Mouse (Mus musculus): ENCODE data around the gene Sccpdh. TPM values are rescaled to one million over a fixed set of nuclear protein-coding genes. Genes with fewer than 3 reads are reported as not detected.
"Not testable (repeated sequence)": the region's sequence is repeated elsewhere in the genome, so short reads cannot be mapped to it uniquely, and the experiment has no call there.

Sccpdh gene
- polyA plus RNA-seq, 1 experiment from 2014 or later: 10.0 TPM

GRCm38 (mm10) chr1:179634159-179634558 is 33.9 kb upstream of the Sccpdh start:
- Histone ChIP-seq H3K27ac (ENCODE audit: low read length) (no peak overlapping the region), H3K4me1 (ENCODE audit: control insufficient read depth, low read depth, low read length) (no peaks in the 10 kb centered on the region), H3K4me2 (ENCODE audit: low read depth, low read length) (no peak overlapping the region), H3K27me3 (ENCODE audit: control insufficient read depth, insufficient read depth, low read depth, low read length) (no peaks in the 10 kb centered on the region), H3K9ac (ENCODE audit: low read depth, low read length) (no peak overlapping the region), H3K9me3 (replicated peaks; ENCODE audit: control insufficient read depth, low read length) (no peaks in the 10 kb centered on the region), H3K36me3 (ENCODE audit: control insufficient read depth, insufficient read depth) (no peaks in the 10 kb centered on the region), H3K4me3 (ENCODE audit: low read depth, low read length) (no peak overlapping the region)
- no peak for ATAC-seq (ENCODE audit: low read depth)
- 74% methylated on average over 3 of the region's 3 CpGs for WGBS (ENCODE audit: insufficient replicate concordance)

- Histone ChIP-seq H3K27me3 (ENCODE audit: control insufficient read depth, insufficient read depth, low read depth, low read length) (no peaks in the 10 kb centered on the region), H3K9ac (ENCODE audit: low read depth, low read length) (no peak overlapping the region), H3K36me3 (ENCODE audit: control insufficient read depth, insufficient read depth) (no peaks in the 10 kb centered on the region), H3K4me3 (ENCODE audit: low read depth, low read length) (no peak overlapping the region), H3K4me2 (ENCODE audit: low read depth, low read length) (no peak overlapping the region), H3K9me3 (replicated peaks; ENCODE audit: control insufficient read depth, low read length) (no peaks in the 10 kb centered on the region), H3K27ac (ENCODE audit: low read length) (no peak overlapping the region), H3K4me1 (ENCODE audit: control insufficient read depth, low read depth, low read length) (no peaks in the 10 kb centered on the region; the same call in 1 of the 2 replicates)
- WGBS (ENCODE audit: insufficient replicate concordance): 64% methylated on average over 4 of the region's 4 CpGs
- ATAC-seq (ENCODE audit: low read depth): no peak
Observed at GRCm38 (mm10) chr1:179642726-179643125, 25.3 kb upstream of the Sccpdh start.

- H3K4me3 ChIP-seq (ENCODE audit: low read depth, low read length): no peak overlapping the region
- H3K27ac ChIP-seq (ENCODE audit: low read length): no peak overlapping the region
- H3K27me3 ChIP-seq (ENCODE audit: control insufficient read depth, insufficient read depth, low read depth, low read length): no peaks in the 10 kb centered on the region
- H3K9ac ChIP-seq (ENCODE audit: low read depth, low read length): no peak overlapping the region
- no peak overlapping the region for H3K4me2 ChIP-seq (ENCODE audit: low read depth, low read length)
- H3K4me1 ChIP-seq (ENCODE audit: control insufficient read depth, low read depth, low read length): peaks cover 2% of the 10 kb centered on the region
- no peaks in the 10 kb centered on the region for H3K9me3 ChIP-seq (replicated peaks; ENCODE audit: control insufficient read depth, low read length)
- no peaks in the 10 kb centered on the region for H3K36me3 ChIP-seq (ENCODE audit: control insufficient read depth, insufficient read depth)
- ATAC-seq (ENCODE audit: low read depth): no peak
- whole genome bisulfite sequencing (ENCODE audit: insufficient replicate concordance): 71% methylated on average over 3 of the region's 3 CpGs
Observed at GRCm38 (mm10) chr1:179644151-179644550, 23.9 kb upstream of the Sccpdh start.

DNA sequence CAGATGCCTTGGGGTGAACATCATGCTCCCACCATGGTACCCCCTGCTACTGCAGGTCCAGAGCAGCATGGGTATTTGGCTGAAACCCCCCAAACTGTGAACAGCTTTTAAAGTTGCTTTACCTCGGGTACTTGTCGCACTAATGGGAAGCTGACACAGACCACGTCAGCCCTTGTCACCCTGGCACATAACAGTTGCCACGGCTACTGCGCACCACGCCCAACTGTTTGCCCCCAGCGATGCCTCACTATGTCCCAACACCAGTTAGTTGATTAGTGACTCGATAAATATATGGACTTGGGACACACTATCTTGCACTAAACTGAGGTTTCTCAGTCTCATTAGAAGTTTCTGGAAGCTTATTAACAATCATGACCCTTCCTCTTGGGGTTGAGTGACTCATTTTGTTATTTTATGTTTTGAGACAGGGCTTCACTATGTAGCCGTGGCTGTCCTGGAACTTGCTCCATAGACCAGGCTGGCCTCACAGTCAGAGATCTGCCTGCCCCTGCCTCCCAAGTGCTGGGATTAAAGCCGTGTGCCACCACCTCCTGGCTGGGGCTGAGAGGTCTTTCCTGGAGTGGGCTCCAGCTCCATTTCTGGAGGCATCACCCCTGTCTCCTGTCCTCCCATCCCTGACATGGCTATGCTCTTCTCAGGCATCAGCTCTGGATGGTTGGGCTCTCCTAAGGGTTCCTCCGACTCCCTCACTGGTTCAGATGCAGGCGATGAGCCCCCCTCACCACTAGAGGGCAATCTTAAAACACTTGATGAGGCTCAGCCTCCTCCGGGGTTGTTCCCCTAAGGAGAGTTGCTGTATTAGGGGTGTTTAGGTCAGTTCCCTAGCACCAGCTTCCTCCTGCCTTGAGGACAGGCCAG is 22.7 kb upstream of the Sccpdh start:
- ATAC-seq (ENCODE audit: low read depth): peak; percentile 62
- Histone ChIP-seq H3K9me3 (replicated peaks; ENCODE audit: control insufficient read depth, low read length) (no peaks in the 10 kb centered on the region), H3K27me3 (ENCODE audit: control insufficient read depth, insufficient read depth, low read depth, low read length) (no peaks in the 10 kb centered on the region), H3K4me3 (ENCODE audit: low read depth, low read length) (no peak overlapping the region), H3K4me2 (ENCODE audit: low read depth, low read length) (no peak overlapping the region), H3K36me3 (ENCODE audit: control insufficient read depth, insufficient read depth) (no peaks in the 10 kb centered on the region), H3K27ac (ENCODE audit: low read length) (no peak overlapping the region), H3K4me1 (ENCODE audit: control insufficient read depth, low read depth, low read length) (peaks cover 4% of the 10 kb centered on the region), H3K9ac (ENCODE audit: low read depth, low read length) (no peak overlapping the region)
- 44% methylated on average over 13 of the region's 13 CpGs for WGBS (ENCODE audit: insufficient replicate concordance)

- Histone ChIP-seq H3K4me2 (ENCODE audit: low read depth, low read length) (no peak overlapping the region), H3K27ac (ENCODE audit: low read length) (no peak overlapping the region), H3K36me3 (ENCODE audit: control insufficient read depth, insufficient read depth) (no peaks in the 10 kb centered on the region), H3K4me1 (ENCODE audit: control insufficient read depth, low read depth, low read length) (peaks cover 4% of the 10 kb centered on the region), H3K9ac (ENCODE audit: low read depth, low read length) (no peak overlapping the region), H3K4me3 (ENCODE audit: low read depth, low read length) (no peak overlapping the region), H3K27me3 (ENCODE audit: control insufficient read depth, insufficient read depth, low read depth, low read length) (no peaks in the 10 kb centered on the region), H3K9me3 (replicated peaks; ENCODE audit: control insufficient read depth, low read length) (no peaks in the 10 kb centered on the region)
- no peak for ATAC-seq (ENCODE audit: low read depth)
- 20% methylated on average over 4 of the region's 4 CpGs for WGBS (ENCODE audit: insufficient replicate concordance)
Observed at GRCm38 (mm10) chr1:179645980-179646268, 22.1 kb upstream of the Sccpdh start.

DNA sequence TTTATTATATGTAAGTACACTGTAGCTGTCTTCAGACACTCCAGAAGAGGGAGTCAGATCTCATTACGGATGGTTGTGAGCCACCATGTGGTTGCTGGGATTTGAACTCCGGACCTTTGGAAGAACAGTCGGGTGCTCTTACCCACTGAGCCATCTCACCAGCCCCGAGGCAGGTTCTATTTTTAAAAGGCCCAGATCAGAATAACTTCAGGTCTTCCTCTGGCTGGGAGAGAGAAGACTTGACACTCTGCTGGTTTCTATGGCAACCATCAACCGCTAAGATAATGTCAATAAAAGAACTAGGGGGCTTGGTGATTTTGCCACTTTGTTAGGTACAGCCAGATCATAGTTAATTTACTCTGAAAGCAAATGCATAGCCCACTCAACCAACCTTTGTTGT is 19.3 kb upstream of the Sccpdh start:
- H3K4me1 ChIP-seq (ENCODE audit: control insufficient read depth, low read depth, low read length); H3K36me3 ChIP-seq (ENCODE audit: control insufficient read depth, insufficient read depth); H3K9ac ChIP-seq (ENCODE audit: low read depth, low read length); H3K27me3 ChIP-seq (ENCODE audit: control insufficient read depth, insufficient read depth, low read depth, low read length); H3K27ac ChIP-seq (ENCODE audit: low read length); H3K4me2 ChIP-seq (ENCODE audit: low read depth, low read length); ATAC-seq (ENCODE audit: low read depth); H3K9me3 ChIP-seq (replicated peaks; ENCODE audit: control insufficient read depth, low read length); H3K4me3 ChIP-seq (ENCODE audit: low read depth, low read length): not testable (repeated sequence)
- 50% methylated on average over 4 of the region's 5 CpGs for WGBS (ENCODE audit: insufficient replicate concordance)

DNA sequence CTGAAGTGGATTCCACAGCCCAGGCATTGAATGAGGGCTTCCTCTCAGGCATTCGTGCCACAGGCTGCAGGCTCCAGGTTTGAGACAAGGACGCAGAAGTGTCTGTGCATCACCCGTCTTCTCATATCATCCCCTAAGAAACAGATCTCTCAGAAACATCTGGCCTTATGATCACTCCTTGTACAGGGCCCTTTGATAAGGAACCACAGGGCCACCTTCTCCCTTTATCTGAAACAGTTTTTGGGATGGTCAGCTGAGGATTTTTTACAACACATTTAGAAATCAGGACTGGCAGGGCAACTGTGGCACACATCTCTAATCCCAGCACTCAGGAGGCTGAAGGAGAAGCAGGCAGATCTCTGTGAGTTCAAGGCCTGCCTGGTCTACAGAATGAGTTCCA is 18.7 kb upstream of the Sccpdh start:
- H3K36me3 ChIP-seq (ENCODE audit: control insufficient read depth, insufficient read depth): no peaks in the 10 kb centered on the region
- H3K27ac ChIP-seq (ENCODE audit: low read length): no peak overlapping the region
- ATAC-seq (ENCODE audit: low read depth): peak; percentile 56
- no peak overlapping the region for H3K9ac ChIP-seq (ENCODE audit: low read depth, low read length)
- WGBS (ENCODE audit: insufficient replicate concordance): 20% methylated on average over 3 of the region's 3 CpGs
- no peak overlapping the region for H3K4me2 ChIP-seq (ENCODE audit: low read depth, low read length)
- H3K27me3 ChIP-seq (ENCODE audit: control insufficient read depth, insufficient read depth, low read depth, low read length): no peaks in the 10 kb centered on the region
- no peaks in the 10 kb centered on the region for H3K9me3 ChIP-seq (replicated peaks; ENCODE audit: control insufficient read depth, low read length)
- peaks cover 4% of the 10 kb centered on the region for H3K4me1 ChIP-seq (ENCODE audit: control insufficient read depth, low read depth, low read length)
- H3K4me3 ChIP-seq (ENCODE audit: low read depth, low read length): no peak overlapping the region

DNA sequence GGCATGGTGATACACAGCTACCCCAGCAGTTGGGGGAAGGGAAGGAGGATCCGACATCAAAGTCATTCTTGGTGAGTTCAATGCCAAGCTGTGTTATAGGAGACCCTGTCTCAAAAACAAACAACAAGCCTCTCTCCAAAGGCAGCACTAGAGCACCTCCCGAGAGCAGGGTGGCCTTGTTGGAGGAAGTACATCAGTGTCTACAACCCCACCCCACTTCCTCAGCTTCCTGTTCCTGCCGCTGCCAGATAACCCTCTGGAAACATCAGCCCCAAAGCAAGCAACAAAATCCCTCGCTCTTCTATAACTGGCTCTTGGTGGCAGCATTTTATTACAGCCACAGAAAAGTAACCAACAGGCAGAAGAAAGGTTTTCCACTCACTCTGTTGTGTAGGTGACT is 17.7 kb upstream of the Sccpdh start:
- Histone ChIP-seq H3K9ac (ENCODE audit: low read depth, low read length) (no peak overlapping the region), H3K4me3 (ENCODE audit: low read depth, low read length) (no peak overlapping the region), H3K4me1 (ENCODE audit: control insufficient read depth, low read depth, low read length) (peaks cover 4% of the 10 kb centered on the region), H3K9me3 (replicated peaks; ENCODE audit: control insufficient read depth, low read length) (no peaks in the 10 kb centered on the region), H3K4me2 (ENCODE audit: low read depth, low read length) (no peak overlapping the region), H3K27me3 (ENCODE audit: control insufficient read depth, insufficient read depth, low read depth, low read length) (no peaks in the 10 kb centered on the region), H3K27ac (ENCODE audit: low read length) (no peak overlapping the region), H3K36me3 (ENCODE audit: control insufficient read depth, insufficient read depth) (no peaks in the 10 kb centered on the region)
- 21% methylated on average over 4 of the region's 4 CpGs for WGBS (ENCODE audit: insufficient replicate concordance)
- ATAC-seq (ENCODE audit: low read depth): peak; percentile 30; the same call in 1 of the 2 replicates

DNA sequence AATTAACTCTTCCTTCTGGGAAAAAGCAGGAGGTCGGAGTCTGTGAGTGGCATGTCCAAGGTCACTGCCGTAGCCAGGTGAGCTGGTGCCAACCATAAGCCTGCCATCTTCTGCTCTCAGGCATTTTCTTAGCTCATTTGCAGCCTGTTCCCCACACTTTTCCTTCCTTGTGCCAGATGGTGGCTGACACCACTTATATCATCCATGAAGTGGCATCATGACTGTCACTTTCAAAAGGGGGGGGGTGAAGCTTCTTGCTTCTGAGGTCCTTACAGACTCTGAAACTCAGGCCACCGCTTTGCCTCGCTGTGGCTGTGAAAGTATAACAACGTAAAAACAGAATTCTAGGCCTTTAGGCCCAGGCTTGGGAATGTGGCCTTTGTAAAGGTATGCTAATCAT is 16.8 kb upstream of the Sccpdh start:
- Histone ChIP-seq H3K27me3 (ENCODE audit: control insufficient read depth, insufficient read depth, low read depth, low read length) (no peaks in the 10 kb centered on the region), H3K9ac (ENCODE audit: low read depth, low read length) (no peak overlapping the region), H3K27ac (ENCODE audit: low read length) (no peak overlapping the region), H3K4me3 (ENCODE audit: low read depth, low read length) (no peak overlapping the region), H3K36me3 (ENCODE audit: control insufficient read depth, insufficient read depth) (no peaks in the 10 kb centered on the region), H3K4me2 (ENCODE audit: low read depth, low read length) (no peak overlapping the region), H3K9me3 (replicated peaks; ENCODE audit: control insufficient read depth, low read length) (no peaks in the 10 kb centered on the region), H3K4me1 (ENCODE audit: control insufficient read depth, low read depth, low read length) (peaks cover 4% of the 10 kb centered on the region)
- no peak for ATAC-seq (ENCODE audit: low read depth)
- 77% methylated on average over 5 of the region's 5 CpGs for WGBS (ENCODE audit: insufficient replicate concordance)
